Mouse (Mus musculus): ENCODE results near the gene Rngtt. TPM values are rescaled to one million over a fixed set of nuclear protein-coding genes. Genes with fewer than 3 reads are reported as not detected.
A peak's percentile ranks its signal among the peaks of the same experiment; 100 is the strongest.

Gene Rngtt
- 0.80 and 6.3 TPM in 2 replicates for polyA plus RNA-seq (2012; ENCODE audit: insufficient read depth, low replicate concordance)

- TF ChIP-seq GATA1 (IDR thresholded peaks at IDR 0.05; ENCODE audit: borderline replicate concordance, low read length): no peak
- TF ChIP-seq FLI1 (IDR thresholded peaks at IDR 0.05; ENCODE audit: low read length): no peak
- Histone ChIP-seq H3K36me3 (replicated peaks; ENCODE audit: low read length) (peaks cover 9% of the 10 kb centered on the region), H3K4me1 (peaks cover 50% of the 10 kb centered on the region), H3K4me3 (replicated peaks) (peak within 1 kb of the TSS; percentile 95), H3K27me3 (replicated peaks) (no peaks in the 10 kb centered on the region), H3K9me3 (no peaks in the 10 kb centered on the region)
Observed at GRCm38 (mm10) chr4:33309764-33310757, at the start of gene Rngtt. TSS of gene Rngtt (plus strand) at chr4:33310311.

DNA sequence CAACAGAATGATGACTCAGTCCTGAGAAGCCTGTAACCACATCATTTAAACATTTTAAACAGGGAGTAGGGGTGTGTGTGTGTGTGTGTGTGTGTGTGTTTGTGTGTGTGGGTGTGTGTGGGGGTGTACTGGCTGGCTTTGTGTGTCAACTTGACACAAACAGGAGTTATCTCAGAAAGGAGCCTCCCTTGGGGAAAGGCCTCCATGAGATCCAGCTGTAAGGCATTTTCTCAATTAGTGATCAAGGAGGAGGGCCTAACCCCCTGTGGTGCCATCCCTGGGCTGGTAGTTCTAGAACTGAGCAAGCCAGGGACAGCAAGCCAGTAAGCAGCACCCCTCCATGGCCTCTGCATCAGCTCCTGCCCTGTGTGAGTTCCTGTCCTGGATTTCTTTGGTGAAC lies 49.8 kb upstream of the Rngtt start:
- no peaks in the 10 kb centered on the region for H3K36me3 ChIP-seq (replicated peaks; ENCODE audit: low read length)
- no peak for TF ChIP-seq GATA1 (IDR thresholded peaks at IDR 0.05; ENCODE audit: borderline replicate concordance, low read length)
- no peak for TF ChIP-seq FLI1 (IDR thresholded peaks at IDR 0.05; ENCODE audit: low read length)

GRCm38 (mm10) chr4:33261311-33261753 lies 48.8 kb upstream of the Rngtt start:
- H3K36me3 ChIP-seq (replicated peaks; ENCODE audit: low read length): no peaks in the 10 kb centered on the region
- H3K4me1 ChIP-seq: peaks cover 8% of the 10 kb centered on the region
- no peaks in the 10 kb centered on the region for H3K9me3 ChIP-seq
- H3K27me3 ChIP-seq (replicated peaks): no peaks in the 10 kb centered on the region
- TF ChIP-seq GATA1 (IDR thresholded peaks at IDR 0.05; ENCODE audit: borderline replicate concordance, low read length) (no peak), FLI1 (IDR thresholded peaks at IDR 0.05; ENCODE audit: low read length) (no peak)
- H3K4me3 ChIP-seq (replicated peaks): peak overlapping the region; percentile 69

More for the DNA sequence above, 49.8 kb upstream of the Rngtt start:
- H3K9me3 ChIP-seq: no peaks in the 10 kb centered on the region
- H3K4me1 ChIP-seq: peaks cover 8% of the 10 kb centered on the region
- H3K27me3 ChIP-seq (replicated peaks): no peaks in the 10 kb centered on the region
- H3K4me3 ChIP-seq (replicated peaks): no peak overlapping the region

- H3K27me3 ChIP-seq (replicated peaks): no peaks in the 10 kb centered on the region
- TF ChIP-seq FLI1 (IDR thresholded peaks at IDR 0.05; ENCODE audit: low read length) (no peak), GATA1 (IDR thresholded peaks at IDR 0.05; ENCODE audit: borderline replicate concordance, low read length) (no peak)
- no peaks in the 10 kb centered on the region for H3K36me3 ChIP-seq (replicated peaks; ENCODE audit: low read length)
- no peak overlapping the region for H3K4me3 ChIP-seq (replicated peaks)
- H3K9me3 ChIP-seq: peaks cover 8% of the 10 kb centered on the region
- H3K4me1 ChIP-seq: peaks cover 8% of the 10 kb centered on the region
Observed at GRCm38 (mm10) chr4:33262897-33263296, 47.2 kb upstream of the Rngtt start.

- peaks cover 14% of the 10 kb centered on the region for H3K9me3 ChIP-seq
- no peaks in the 10 kb centered on the region for H3K27me3 ChIP-seq (replicated peaks)
- H3K4me1 ChIP-seq: peaks cover 8% of the 10 kb centered on the region
- no peak overlapping the region for H3K4me3 ChIP-seq (replicated peaks)
- TF ChIP-seq GATA1 (IDR thresholded peaks at IDR 0.05; ENCODE audit: borderline replicate concordance, low read length): no peak
- no peak for TF ChIP-seq FLI1 (IDR thresholded peaks at IDR 0.05; ENCODE audit: low read length)
- no peaks in the 10 kb centered on the region for H3K36me3 ChIP-seq (replicated peaks; ENCODE audit: low read length)
Observed at GRCm38 (mm10) chr4:33264979-33265726, 45.0 kb upstream of the Rngtt start.

- H3K4me3 ChIP-seq (replicated peaks): no peak overlapping the region
- peaks cover 14% of the 10 kb centered on the region for H3K9me3 ChIP-seq
- H3K36me3 ChIP-seq (replicated peaks; ENCODE audit: low read length): no peaks in the 10 kb centered on the region
- TF ChIP-seq FLI1 (IDR thresholded peaks at IDR 0.05; ENCODE audit: low read length) (no peak), GATA1 (IDR thresholded peaks at IDR 0.05; ENCODE audit: borderline replicate concordance, low read length) (no peak)
- no peaks in the 10 kb centered on the region for H3K27me3 ChIP-seq (replicated peaks)
- no peaks in the 10 kb centered on the region for H3K4me1 ChIP-seq
Observed at GRCm38 (mm10) chr4:33270386-33271314, 39.5 kb upstream of the Rngtt start.

GRCm38 (mm10) chr4:33273437-33273836 lies 36.7 kb upstream of the Rngtt start:
- Histone ChIP-seq H3K4me3 (replicated peaks) (no peak overlapping the region), H3K4me1 (no peaks in the 10 kb centered on the region), H3K9me3 (peaks cover 7% of the 10 kb centered on the region), H3K36me3 (replicated peaks; ENCODE audit: low read length) (no peaks in the 10 kb centered on the region), H3K27me3 (replicated peaks) (no peaks in the 10 kb centered on the region)
- no peak for TF ChIP-seq GATA1 (IDR thresholded peaks at IDR 0.05; ENCODE audit: borderline replicate concordance, low read length)
- no peak for TF ChIP-seq FLI1 (IDR thresholded peaks at IDR 0.05; ENCODE audit: low read length)

DNA sequence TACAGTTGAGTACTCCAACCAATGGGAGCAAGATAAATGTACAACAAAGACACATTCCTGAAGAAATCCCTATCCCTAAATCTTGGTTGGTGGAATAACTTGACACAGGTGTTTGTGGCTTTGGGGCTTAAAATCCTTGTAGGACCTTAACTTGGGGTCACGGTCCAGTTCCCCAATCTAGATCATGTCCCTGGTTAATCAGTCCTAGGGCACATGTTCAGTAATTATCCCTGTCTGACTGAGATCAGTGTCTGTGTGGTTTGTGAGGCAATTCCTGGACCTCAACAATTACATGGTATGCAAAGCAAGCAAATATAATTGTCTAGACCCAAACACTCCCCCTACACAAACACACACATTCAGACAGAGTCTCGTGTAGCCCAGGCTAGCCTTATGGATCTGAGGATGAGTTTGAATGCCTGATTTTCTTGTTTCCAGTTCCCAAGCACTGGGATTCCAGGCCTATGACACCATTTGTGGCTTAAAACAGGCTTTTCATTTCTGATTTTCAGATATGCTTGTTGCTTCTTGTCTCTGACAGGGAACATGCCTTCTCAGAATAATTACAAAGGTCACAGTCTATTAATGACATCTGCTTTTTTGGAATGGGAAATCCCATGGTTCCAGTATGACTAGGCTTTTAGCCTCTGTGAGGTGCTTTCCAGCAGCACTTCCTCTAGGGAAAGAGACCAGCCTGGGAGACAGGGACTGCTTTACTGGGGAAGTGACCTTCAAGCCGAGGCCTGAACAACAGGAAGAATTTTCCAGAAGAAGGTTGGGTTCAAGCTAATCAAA lies 28.0 kb upstream of the Rngtt start:
- Histone ChIP-seq H3K4me3 (replicated peaks) (no peak overlapping the region), H3K36me3 (replicated peaks; ENCODE audit: low read length) (no peaks in the 10 kb centered on the region), H3K4me1 (peaks cover 8% of the 10 kb centered on the region; the same call in 1 of the 2 replicates), H3K27me3 (replicated peaks) (peaks cover 6% of the 10 kb centered on the region), H3K9me3 (peaks cover 7% of the 10 kb centered on the region)
- TF ChIP-seq FLI1 (IDR thresholded peaks at IDR 0.05; ENCODE audit: low read length): no peak
- TF ChIP-seq GATA1 (IDR thresholded peaks at IDR 0.05; ENCODE audit: borderline replicate concordance, low read length): no peak
